Mouse (Mus musculus) adrenal gland, adult 10 weeks (tissue): Measurements from ENCODE around the gene Ess2. TPM values are rescaled to one million over a fixed set of nuclear protein-coding genes. Genes with fewer than 3 reads are reported as not detected.

ENCODE experiments used
- polyA plus RNA-seq: library from polyadenylated mRNA; stranded (reverse); fragments of 350-450 nt; fragmentation: Illumina TruSeq; extraction: RNeasy Lipid Tissue Mini Kit (QIAGEN cat#74804); gene quantifications from one replicate; pipeline ENCODE4 v1.2.3, GENCODE M21; 2014; ENCODE audit warnings: low read depth, low replicate concordance

Ess2 gene
- polyA plus RNA-seq, result 2.1 TPM

DNA sequence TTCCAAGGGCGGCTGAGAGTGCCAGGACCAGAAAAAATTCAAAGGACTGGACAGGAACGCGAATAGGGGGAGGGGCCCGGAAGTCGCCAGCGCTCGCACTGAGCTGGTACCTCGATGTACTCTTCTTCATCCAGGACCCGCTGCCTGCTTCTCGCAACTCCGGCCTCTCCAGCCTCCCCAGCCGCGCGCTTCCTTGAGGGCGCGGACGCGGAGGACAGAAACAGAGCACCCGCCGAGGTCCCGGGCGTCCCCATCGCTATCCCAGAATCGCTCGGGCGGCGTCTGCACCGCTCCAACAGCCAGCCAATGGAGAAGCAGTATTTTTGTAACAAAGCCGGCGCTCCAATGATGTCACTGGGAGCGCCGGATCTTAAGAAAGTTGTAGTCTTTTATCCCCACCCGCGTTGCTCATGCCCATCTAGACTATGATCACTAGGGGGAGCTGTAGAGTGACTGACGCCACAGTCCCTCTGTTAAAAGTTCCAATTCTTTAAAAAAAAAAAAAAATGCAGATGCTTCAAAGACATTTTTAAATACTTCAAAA, at the start of gene Ess2:
Ess2 (minus strand) TSS at position 297 of the 544 bp plus-strand sequence.

GRCm38 (mm10) chr16:17928087-17928580, 17.0 kb upstream of the Ess2 start, which contains the start of gene Slc25a1:
Gene Slc25a1, minus strand, starts transcription at chr16:17928219.

DNA sequence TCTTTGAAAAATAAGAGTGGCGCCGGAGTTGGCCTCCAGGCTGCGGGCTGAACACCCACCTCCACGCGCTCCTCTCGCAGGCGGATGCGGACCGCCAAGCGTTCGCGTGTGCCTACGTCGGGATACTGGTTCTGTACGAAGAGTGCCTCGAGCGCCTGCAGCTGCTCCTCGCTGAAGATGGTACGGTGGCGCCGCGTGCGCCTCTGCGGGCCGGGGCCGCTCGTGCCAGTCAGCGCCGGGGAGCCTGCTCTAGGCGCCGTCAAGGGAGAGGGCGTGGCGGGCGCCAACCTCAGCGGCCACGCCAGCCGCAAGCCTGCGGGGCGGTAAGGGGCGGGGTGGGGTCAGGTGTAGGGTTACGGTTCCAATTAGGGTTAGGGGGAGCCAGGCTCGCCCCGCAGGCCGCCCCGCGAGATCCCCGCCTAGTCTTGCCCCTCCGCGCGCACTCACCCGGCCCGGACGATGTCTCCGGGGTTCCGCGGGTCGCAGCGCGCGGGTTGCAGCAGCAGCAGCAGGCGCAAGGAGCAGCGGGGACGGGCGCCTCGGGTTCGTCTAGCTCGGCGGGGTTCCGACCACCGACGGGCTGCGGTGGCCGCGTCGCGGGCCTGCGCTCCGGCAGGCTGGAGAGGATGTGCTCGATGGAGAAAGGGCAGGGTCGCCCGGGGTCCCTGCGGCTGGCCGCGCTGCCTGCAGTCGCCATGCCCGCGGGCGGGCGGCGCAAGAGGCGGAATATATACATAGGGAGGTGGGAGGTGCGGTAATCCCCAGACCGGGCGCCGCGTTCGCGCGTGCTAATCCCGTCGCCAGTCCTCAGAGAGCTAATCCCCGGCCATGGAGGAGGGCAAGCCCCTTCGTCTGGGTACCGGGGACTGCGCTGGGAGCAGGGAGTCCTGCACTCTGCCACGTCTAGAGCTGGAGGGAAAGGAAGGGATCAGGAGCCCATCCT, 3.4 kb upstream of the Ess2 start, which contains the start of gene Gsc2:
Gsc2 (minus strand) TSS at position 753 of the 943 bp plus-strand sequence.

DNA sequence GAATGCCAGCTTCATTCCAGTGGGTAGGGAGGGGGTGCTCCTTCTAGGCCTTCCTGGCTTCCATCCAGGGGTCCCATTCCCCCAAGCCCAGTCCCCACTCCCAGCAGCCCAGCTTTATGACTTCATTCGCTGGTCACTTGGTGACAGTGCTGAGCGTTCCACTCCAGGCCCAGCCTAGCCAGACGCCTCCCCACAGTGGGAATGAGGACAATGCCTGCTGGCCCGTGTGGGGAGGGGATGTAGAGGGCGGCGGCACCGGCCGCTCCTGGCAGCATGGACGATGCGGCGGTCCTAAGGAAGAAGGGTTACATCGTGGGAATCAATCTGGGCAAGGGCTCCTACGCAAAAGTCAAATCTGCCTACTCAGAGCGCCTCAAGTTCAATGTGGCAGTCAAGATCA, 12.7 kb downstream of the Ess2 start, which contains the start of the genes Dgcr2 and Tssk2:
Dgcr2 (minus strand) TSS at position 101 of the 400 bp plus-strand sequence.
Tssk2 (plus strand) TSS at position 176 of the 400 bp plus-strand sequence.

DNA sequence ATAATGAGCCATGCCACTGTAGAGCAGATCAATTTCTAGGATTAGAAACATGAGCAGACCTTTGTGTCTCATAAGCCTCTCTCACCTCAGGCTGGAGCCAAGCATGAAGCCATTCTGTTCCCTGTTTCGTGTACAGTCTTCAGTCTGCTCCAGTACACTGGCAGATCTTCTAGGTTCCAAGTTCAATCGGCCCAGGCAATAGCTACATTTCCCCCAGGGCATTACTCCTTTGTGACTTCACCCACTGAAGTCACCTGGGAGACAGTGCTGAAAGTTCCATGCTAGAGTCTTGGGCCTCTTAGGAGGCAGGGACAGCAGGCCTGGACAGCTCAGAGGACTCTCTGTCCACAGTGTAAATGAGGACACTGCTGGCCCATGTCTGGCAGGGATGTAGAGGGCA, 17.2 kb downstream of the Ess2 start, which contains the start of gene Tssk1:
Tssk1 (plus strand) TSS at position 301 of the 400 bp plus-strand sequence.

DNA sequence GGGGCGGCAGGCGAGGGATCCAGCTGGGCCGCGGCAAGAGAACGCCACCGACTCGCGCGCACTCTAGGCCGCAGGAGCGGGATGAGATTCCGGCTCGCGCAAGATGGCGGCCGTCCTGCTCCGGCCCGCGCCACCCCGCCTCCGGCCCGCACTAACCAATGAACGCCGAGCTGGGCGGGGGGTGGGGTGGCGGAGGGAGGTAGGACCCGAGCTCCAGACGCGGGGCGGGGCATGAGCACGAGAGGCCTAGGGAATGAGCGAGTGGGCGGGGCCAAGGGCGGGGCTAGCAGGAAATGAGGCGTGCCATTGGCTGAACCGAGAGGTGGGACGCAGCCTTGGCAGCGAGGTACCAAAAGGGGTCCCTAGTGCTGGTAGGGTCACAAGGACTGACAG, 19.6 kb downstream of the Ess2 start, which contains the start of gene Gm20518:
Gm20518 (minus strand) TSS at position 105 of the 393 bp plus-strand sequence.

Other genes with a start within 250 kb of the Ess2 start
- gene Med15, start 178.5 kb downstream of the Ess2 start, polyA plus RNA-seq, result 13.5 TPM
- 11.2 TPM for gene Klhl22, start 151.7 kb downstream of the Ess2 start, polyA plus RNA-seq
- gene Scarf2, start 114.1 kb downstream of the Ess2 start, polyA plus RNA-seq, result not detected
- gene B830017H08Rik, start 78.2 kb downstream of the Ess2 start, polyA plus RNA-seq, result not detected
- not detected for gene Car15, start 73.0 kb downstream of the Ess2 start, polyA plus RNA-seq
- not detected for gene Gm20518, start 19.7 kb downstream of the Ess2 start, polyA plus RNA-seq
- gene Tssk1, start 17.1 kb downstream of the Ess2 start, polyA plus RNA-seq, result not detected
- 8.2 TPM for gene Dgcr2, start 12.8 kb downstream of the Ess2 start, polyA plus RNA-seq
- not detected for gene Tssk2, start 12.7 kb downstream of the Ess2 start, polyA plus RNA-seq
- not detected for gene Gsc2, start 3.7 kb upstream of the Ess2 start, polyA plus RNA-seq
- 36.7 TPM for gene Slc25a1, start 16.9 kb upstream of the Ess2 start, polyA plus RNA-seq
- gene Vpreb2, start 69.1 kb upstream of the Ess2 start, polyA plus RNA-seq, result not detected
- 6.9 TPM for gene Dgcr6, start 141.5 kb upstream of the Ess2 start, polyA plus RNA-seq
- 0.76 TPM for gene Prodh, start 178.9 kb upstream of the Ess2 start, polyA plus RNA-seq
- not detected for gene Rtn4r, start 216.3 kb upstream of the Ess2 start, polyA plus RNA-seq